Mouse (Mus musculus) spleen, postnatal 0 days (tissue): ENCODE results near the gene Sec61a2. TPM values are rescaled to one million over a fixed set of nuclear protein-coding genes. Genes with fewer than 3 reads are reported as not detected.

Source experiments
- polyA plus RNA-seq: library from polyadenylated mRNA; unstranded; fragments of >200 nt; fragmentation: Nextera tagmentation; extraction: Ambion mirVana; gene quantifications from 2 replicates; pipeline ENCODE4 v1.2.1, GENCODE M21; 2015

The Sec61a2 gene
- 18.3 and 20.7 TPM in 2 replicates for polyA plus RNA-seq

DNA sequence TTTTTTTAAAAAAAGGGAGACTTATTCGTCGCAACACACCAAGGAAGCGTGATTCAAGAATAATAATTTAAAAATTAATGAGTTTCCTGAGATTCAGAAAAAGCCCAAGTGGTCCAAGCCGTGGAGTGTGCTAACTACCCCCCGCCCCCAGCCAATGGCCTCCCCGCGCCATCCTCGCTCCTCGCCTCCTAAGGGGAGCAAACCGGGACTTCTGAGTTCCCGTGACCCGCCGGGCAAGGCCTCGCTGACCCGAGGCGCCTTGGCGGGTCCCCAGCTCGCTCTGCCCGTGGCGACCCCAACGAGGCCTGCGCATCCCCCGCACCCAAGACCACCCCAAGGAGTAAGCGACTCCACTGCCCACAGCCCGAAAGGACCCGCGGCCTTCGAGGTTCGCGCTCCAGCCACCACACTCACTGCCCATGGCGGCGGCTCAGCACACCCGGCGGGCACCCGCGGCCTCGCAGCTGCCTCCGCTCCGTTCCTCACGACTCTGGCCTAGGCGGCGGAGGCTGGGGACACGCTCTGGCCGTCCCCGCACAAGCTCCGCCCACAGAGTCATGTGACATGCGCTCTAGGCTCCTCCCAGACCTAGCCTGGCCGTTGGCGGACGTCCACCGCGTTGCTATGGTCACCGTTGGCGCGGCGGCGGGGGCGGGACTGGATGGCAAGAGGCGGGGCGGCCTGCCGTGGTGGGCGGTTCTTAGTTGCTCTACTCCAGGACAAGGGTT is at the start of gene Sec61a2:
Gene Sec61a2 (minus strand): TSS at position 590 of the 728 bp plus-strand sequence.

DNA sequence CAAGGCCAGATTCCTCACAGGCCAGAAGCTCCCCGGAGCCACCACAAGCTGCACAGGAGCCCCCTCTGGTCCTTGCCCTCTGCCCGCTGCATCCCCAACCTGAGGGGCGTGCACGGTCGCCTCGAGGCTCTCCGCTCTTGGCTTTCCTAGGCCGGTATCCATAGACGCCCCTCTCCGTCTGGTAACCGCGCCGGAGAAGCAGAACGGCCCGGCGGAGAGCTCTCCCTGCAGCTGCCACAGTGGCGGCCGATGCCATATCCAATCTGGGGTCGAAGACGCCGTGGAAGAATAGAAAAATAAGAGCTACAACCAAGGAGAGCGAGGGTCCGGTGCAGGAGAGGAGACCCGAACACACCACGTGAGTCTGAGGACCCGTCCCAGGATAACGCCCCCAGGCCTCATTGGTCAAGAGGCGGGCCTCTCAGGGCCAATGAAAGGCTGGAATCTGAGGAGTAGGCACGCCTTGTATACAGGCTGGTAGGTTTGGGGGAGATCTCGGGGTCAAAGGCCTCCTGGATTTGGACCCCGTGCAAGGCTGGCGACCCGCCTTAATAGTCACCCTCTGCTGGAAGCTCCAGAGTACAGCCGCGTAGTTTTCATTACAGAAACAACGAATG is 47.3 kb upstream of the Sec61a2 start, which contains the start of gene Dhtkd1:
Gene Dhtkd1 (minus strand): TSS at position 377 of the 617 bp plus-strand sequence.

DNA sequence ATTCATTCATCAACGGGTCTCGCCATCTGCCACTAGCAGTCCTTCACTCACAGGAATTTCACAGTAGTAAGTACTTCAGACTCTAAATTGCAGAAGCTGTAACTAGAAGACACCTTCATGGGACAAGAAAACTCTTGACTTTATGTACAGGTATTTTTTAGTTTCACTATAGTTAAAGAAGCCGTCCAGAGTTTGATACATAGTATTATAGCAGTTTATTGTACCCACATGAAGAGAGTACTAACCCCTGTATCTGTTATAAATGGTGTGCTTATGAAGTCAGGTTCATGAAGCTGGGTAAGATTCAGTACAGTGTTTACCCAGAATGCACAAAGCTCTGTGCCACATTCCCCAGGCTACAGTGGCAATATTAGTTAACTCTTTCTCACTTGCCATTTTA is 32.4 kb downstream of the Sec61a2 start, which contains the start of gene Gm13199:
Gene Gm13199 (minus strand): TSS at position 101 of the 400 bp plus-strand sequence.

DNA sequence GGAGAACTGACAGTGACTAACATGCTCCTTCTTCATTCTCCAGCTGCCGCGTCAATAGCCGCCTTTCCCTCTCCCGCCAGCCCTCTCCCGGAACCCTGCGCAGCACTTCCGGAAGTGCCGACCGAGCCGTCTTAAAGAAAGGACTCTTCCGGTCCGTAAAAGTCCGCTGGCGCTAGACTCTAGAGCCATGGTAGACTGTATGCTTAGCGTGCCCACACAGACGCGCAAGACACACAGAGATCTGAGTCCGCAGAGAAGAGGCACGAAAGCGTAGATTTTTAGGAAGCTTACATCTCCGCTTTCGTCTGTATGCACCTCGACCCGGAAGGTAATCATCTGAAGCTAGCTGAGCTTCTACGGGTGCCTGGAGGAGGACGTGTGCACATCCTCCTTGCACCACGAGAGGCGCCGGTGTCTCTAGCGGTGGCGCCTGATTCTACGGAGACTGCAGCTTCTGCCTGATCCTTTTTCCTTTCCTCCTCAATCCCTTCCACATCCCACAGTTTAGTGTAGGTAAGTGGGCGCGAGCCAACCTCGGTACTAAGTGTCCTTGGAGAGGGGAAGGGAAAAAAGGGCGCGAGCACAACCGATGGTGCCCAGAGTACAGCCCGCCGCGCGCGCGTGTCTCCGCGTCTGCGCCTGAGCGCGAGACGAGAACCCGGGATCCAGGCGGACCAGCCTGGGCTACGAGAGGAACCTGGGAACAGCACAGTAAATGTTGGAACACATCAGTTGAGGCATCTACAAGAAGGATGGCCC is 50.2 kb downstream of the Sec61a2 start, which contains the start of the genes Nudt5 and Cdc123:
Gene Nudt5 (plus strand): TSS at position 147 of the 759 bp plus-strand sequence.
Gene Cdc123 (minus strand): TSS at position 292 of the 759 bp plus-strand sequence.

Other genes starting within 250 kb of the Sec61a2 start
- 4.3 and 5.0 TPM in 2 replicates for gene Camk1d, start 180.9 kb downstream of the Sec61a2 start, polyA plus RNA-seq
- gene Nudt5, start 50.4 kb downstream of the Sec61a2 start, polyA plus RNA-seq, result 49.0 and 53.2 TPM in 2 replicates
- 176 and 192 TPM in 2 replicates for gene Cdc123, start 50.3 kb downstream of the Sec61a2 start, polyA plus RNA-seq
- gene Gm13199, start 32.5 kb downstream of the Sec61a2 start, polyA plus RNA-seq, result 0.59 and 1.0 TPM in 2 replicates
- 0.82 and 1.1 TPM in 2 replicates for gene Dhtkd1, start 47.4 kb upstream of the Sec61a2 start, polyA plus RNA-seq
- 6.8 and 6.9 TPM in 2 replicates for gene Upf2, start 56.0 kb upstream of the Sec61a2 start, polyA plus RNA-seq
- gene Proser2, start 234.8 kb upstream of the Sec61a2 start, polyA plus RNA-seq, result 2.8 and 3.2 TPM in 2 replicates